Mouse (Mus musculus) ES-Bruce4 (cell line): ENCODE measurements at regions not wholly inside any gene's neighbourhood (a gene's known extent, or its start where the extent isn't known, plus 50 kb on each side); places are given as distances from the start of the nearest gene placed in this dataset.

Source experiments
- H3K27ac ChIP-seq: 2 replicates; pipeline ENCODE4 v1.5.1; 2012; ENCODE audit warnings: low read length, inconsistent platforms; ENCODE audit not compliant: insufficient read depth
- H3K27me3 ChIP-seq: 2 replicates; pipeline ENCODE4 v1.6.1; 2012; ENCODE audit warnings: mild to moderate bottlenecking, low read length, inconsistent platforms; ENCODE audit not compliant: control insufficient read depth, poor library complexity, insufficient read depth, severe bottlenecking
- H3K36me3 ChIP-seq: 2 replicates; pipeline ENCODE4 v1.6.1; 2012; ENCODE audit warnings: inconsistent platforms, mild to moderate bottlenecking, low read length, moderate library complexity; ENCODE audit not compliant: control insufficient read depth, poor library complexity, insufficient read depth, severe bottlenecking
- H3K4me1 ChIP-seq: one replicate; pipeline ENCODE4 v1.8.1; 2011; ENCODE audit warnings: low read length; ENCODE audit not compliant: control insufficient read depth, insufficient read depth
- H3K4me3 ChIP-seq: 2 replicates; pipeline ENCODE4 v1.5.1; 2011; ENCODE audit warnings: low read depth, mild to moderate bottlenecking, low read length
- H3K9ac ChIP-seq: 2 replicates; pipeline ENCODE4 v1.6.1; 2012; ENCODE audit warnings: low read depth, mild to moderate bottlenecking, inconsistent platforms; ENCODE audit not compliant: poor library complexity, severe bottlenecking
- H3K9me3 ChIP-seq: replicated peaks from 2 replicates; pipeline ENCODE4 v1.6.1; 2012; ENCODE audit warnings: mild to moderate bottlenecking, low read length, inconsistent platforms; ENCODE audit not compliant: control insufficient read depth, poor library complexity, insufficient read depth, severe bottlenecking
- CTCF ChIP-seq: IDR thresholded peaks from one replicate; pipeline ENCODE4 v1.8.1; 2011; ENCODE audit warnings: low read depth, low read length
- EP300 ChIP-seq: IDR thresholded peaks from 2 replicates; pipeline ENCODE4 v1.6.1; 2011; ENCODE audit warnings: low read depth, low read length; ENCODE audit not compliant: insufficient read depth
- POLR2A ChIP-seq: IDR thresholded peaks from one replicate; pipeline ENCODE4 v1.8.1; 2011; ENCODE audit warnings: low read length; ENCODE audit not compliant: insufficient read depth

- TF ChIP-seq POLR2A (no peak), EP300 (no peak), CTCF (no peak)
- Histone ChIP-seq H3K36me3 (no peaks in the 10 kb centered on the region), H3K27me3 (no peaks in the 10 kb centered on the region; the same call in 1 of the 2 replicates), H3K4me3 (no peak overlapping the region), H3K4me1 (no peaks in the 10 kb centered on the region), H3K9me3 (no peaks in the 10 kb centered on the region), H3K9ac (no peak overlapping the region), H3K27ac (no peak overlapping the region)
Observed at GRCm38 (mm10) chr14:98647614-98648013, 346.5 kb downstream of the Rpl36a-ps1 start.

DNA sequence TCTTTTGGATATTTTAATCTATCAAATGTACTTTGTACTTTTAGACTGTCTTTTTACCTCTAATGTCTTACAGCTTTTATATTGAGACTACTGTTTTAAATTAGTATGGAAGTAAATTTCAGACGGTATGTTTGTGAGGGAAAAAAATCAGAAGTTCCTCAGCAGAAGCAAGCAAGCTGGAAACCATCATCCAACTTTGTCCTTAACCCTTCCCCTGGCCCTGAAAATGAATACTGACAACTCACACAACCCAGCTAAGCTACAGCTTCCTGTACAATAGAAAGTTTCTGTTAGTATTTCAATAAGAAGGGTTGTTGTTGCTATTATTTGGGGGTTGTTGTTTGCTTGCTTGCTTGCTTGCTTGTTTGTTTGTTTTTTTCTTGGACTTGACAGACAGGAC lies 350.4 kb downstream of the Rpl36a-ps1 start:
- Histone ChIP-seq H3K4me3 (no peak overlapping the region), H3K9me3 (no peaks in the 10 kb centered on the region), H3K4me1 (no peaks in the 10 kb centered on the region), H3K27ac (no peak overlapping the region), H3K36me3 (no peaks in the 10 kb centered on the region), H3K9ac (no peak overlapping the region), H3K27me3 (no peaks in the 10 kb centered on the region)
- no peak for TF ChIP-seq CTCF
- no peak for TF ChIP-seq POLR2A
- no peak for TF ChIP-seq EP300

- Histone ChIP-seq H3K27ac (no peak overlapping the region), H3K4me3 (no peak overlapping the region), H3K27me3 (no peaks in the 10 kb centered on the region), H3K36me3 (no peaks in the 10 kb centered on the region), H3K9ac (no peak overlapping the region), H3K9me3 (no peaks in the 10 kb centered on the region), H3K4me1 (no peaks in the 10 kb centered on the region)
- TF ChIP-seq EP300 (no peak), POLR2A (no peak), CTCF (no peak)
Observed at GRCm38 (mm10) chr14:98642661-98643331, 351.3 kb downstream of the Rpl36a-ps1 start.

GRCm38 (mm10) chr14:98629026-98629425 lies 365.1 kb downstream of the Rpl36a-ps1 start:
- Histone ChIP-seq H3K36me3 (no peaks in the 10 kb centered on the region), H3K9ac (no peak overlapping the region), H3K4me1 (no peaks in the 10 kb centered on the region), H3K4me3 (no peak overlapping the region), H3K9me3 (no peaks in the 10 kb centered on the region), H3K27me3 (no peaks in the 10 kb centered on the region), H3K27ac (no peak overlapping the region)
- no peak for TF ChIP-seq POLR2A
- TF ChIP-seq CTCF: no peak
- no peak for TF ChIP-seq EP300

DNA sequence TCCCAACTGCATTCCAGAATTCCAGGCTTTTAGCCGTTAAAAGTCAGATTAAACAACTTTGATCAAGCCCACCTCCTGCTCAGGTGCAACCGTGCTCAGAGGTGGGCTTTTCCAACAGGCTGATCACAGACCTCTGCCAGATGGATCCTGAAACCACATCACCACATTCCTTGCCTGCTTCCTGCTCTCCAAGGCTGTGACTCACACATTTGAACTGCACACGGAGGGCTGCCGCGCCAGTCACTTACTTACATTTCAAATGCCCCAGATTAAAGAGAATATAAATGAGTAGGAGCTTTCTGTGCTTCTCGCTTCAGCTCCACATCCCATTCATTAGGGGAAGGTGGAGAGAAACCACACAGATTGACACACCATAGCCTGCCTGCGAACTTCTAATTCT lies 367.6 kb downstream of the Rpl36a-ps1 start:
- H3K27ac ChIP-seq: no peak overlapping the region
- no peaks in the 10 kb centered on the region for H3K27me3 ChIP-seq
- H3K9me3 ChIP-seq: no peaks in the 10 kb centered on the region
- H3K36me3 ChIP-seq: no peaks in the 10 kb centered on the region
- no peak overlapping the region for H3K9ac ChIP-seq
- TF ChIP-seq EP300: no peak
- no peak for TF ChIP-seq POLR2A
- TF ChIP-seq CTCF: no peak
- H3K4me3 ChIP-seq: no peak overlapping the region
- no peaks in the 10 kb centered on the region for H3K4me1 ChIP-seq

DNA sequence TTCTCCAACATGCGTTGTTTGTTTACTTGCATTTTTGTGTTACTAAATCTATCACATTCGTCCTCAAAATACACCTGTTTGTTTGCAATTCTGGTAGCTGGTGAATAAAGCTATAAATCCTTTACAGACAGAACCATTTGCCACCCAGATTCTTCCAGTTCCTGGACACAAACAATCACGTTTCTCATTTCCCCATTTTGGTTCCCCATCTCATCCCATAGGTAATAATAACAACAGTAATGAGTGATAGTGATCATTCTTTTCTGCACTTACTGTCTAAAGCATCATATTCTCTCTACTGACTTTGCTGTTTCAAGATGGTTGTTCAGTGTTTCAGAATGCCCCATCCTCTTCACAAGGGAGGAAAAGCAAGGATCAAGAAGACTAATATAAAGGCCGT lies 368.3 kb downstream of the Rpl36a-ps1 start:
- Histone ChIP-seq H3K4me3 (no peak overlapping the region), H3K36me3 (no peaks in the 10 kb centered on the region), H3K27ac (no peak overlapping the region), H3K9ac (no peak overlapping the region), H3K27me3 (no peaks in the 10 kb centered on the region), H3K9me3 (no peaks in the 10 kb centered on the region), H3K4me1 (no peaks in the 10 kb centered on the region)
- TF ChIP-seq EP300 (no peak), POLR2A (no peak), CTCF (no peak)
